Mouse (Mus musculus) erythroblast, embryonic 14.5 days (primary cell): ENCODE measurements around the gene Adcy9.

Experiments
- GATA1 ChIP-seq: IDR thresholded peaks from 2 replicates; pipeline ENCODE4 v1.6.1; 2012; ENCODE audit warnings: low read length, inconsistent platforms, mixed read lengths
- TAL1 ChIP-seq: IDR thresholded peaks from 3 replicates; pipeline ENCODE4 v1.6.1; 2012; ENCODE audit warnings: low read length, inconsistent platforms, mixed read lengths

GRCm38 (mm10) chr16:4337269-4337668 is 83.0 kb downstream of the Adcy9 start:
- TF ChIP-seq GATA1 (no peak), TAL1 (no peak)
